Mouse (Mus musculus): ENCODE measurements at regions not wholly inside any gene's neighbourhood (a gene's known extent, or its start where the extent isn't known, plus 50 kb on each side); places are given as distances from the start of the nearest gene placed in this dataset.

- H3K79me2 ChIP-seq (replicated peaks; ENCODE audit: control insufficient read depth, insufficient read depth, low read length), result no peaks in the 10 kb centered on the region
- H3K4me3 ChIP-seq, result no peak overlapping the region
- no peaks in the 10 kb centered on the region; the same call in 1 of the 2 replicates for H3K4me1 ChIP-seq (ENCODE audit: control insufficient read depth, insufficient read depth, low read length)
- peaks cover 2% of the 10 kb centered on the region; the same call in 1 of the 2 replicates for H3K36me3 ChIP-seq (ENCODE audit: control insufficient read depth, insufficient read depth, low read length)
- no peak overlapping the region for H3K27ac ChIP-seq
- intact Hi-C loops (cut with DNase I), result no loop called here
- WGBS, result 66% methylated on average over 7 of the region's 7 CpGs
- no peaks in the 10 kb centered on the region for H3K27me3 ChIP-seq (ENCODE audit: control insufficient read depth, insufficient read depth, low read length)
- no peak overlapping the region for H3K9ac ChIP-seq (ENCODE audit: low read depth, low read length)
- DNase-seq, result no peak
- TF ChIP-seq POLR2A (IDR thresholded peaks at IDR 0.05; ENCODE audit: insufficient read depth, low read depth, low read length) (no peak), CTCF (IDR thresholded peaks at IDR 0.05) (no peak)
Measured at GRCm38 (mm10) chr7:90080083-90080772, 49.8 kb upstream of the Picalm start.
